Mouse (Mus musculus) activated CD4-positive, CD25-positive, alpha-beta regulatory T cell (primary cell): ENCODE data around the gene Slc36a4. TPM values are rescaled to one million over a fixed set of nuclear protein-coding genes. Genes with fewer than 3 reads are reported as not detected.

Source experiments
- polyA plus RNA-seq, 2 experiments: library from polyadenylated mRNA; unstranded; fragments of 100-300 nt; shearing (Covaris generic); gene quantifications; one replicate each; pipeline ENCODE4 v1.2.1; 2017

Slc36a4 gene
- polyA plus RNA-seq, result 1 to 10 TPM; 8.8 to 9.0 TPM

DNA sequence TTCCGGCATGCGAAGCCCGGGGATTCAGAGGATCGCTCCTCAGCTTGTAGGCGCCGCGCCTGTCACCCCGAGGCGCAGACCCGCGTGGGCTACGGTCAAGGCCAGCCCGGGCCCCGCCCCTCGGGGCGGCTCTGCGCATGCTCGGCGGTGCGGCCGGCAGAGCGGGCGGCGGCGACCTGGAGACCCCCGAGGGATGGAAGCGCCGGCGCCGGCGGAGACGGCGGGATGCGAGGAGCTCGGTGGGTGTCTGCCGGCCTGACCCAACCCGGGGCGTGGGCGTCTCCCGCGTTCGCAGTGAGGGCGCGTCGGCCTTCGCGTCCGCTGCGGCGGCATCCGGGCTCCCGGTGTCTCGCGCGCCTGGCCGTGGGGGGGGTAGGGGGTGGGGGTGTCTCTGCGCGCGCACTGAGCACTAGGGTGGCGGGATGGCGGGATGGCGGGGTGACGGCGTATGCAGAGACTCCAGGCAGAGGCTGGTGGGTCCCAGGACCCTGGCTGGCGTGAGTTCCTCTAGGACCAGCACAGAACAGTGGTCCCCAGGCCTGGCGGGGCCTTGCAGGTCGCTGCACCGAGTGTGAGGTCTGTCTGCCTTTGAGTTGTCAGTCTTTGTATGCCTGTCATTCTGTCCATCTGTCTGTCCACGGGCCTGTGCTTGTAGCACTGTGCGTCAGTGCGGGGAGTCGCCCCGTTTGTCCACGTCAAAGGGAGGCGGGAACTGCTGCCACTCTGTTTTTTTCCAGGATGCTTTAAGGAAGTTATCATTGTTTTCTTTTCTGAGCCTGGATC is at the start of gene Slc36a4:
TSS of gene Slc36a4 (plus strand) at position 140 of the 783 bp plus-strand sequence.

Other genes starting within 250 kb of the Slc36a4 start
- gene Smco4, start 216.3 kb upstream of the Slc36a4 start, polyA plus RNA-seq, result 10 to 100 TPM; 66.3 to 84.8 TPM
- gene Deup1, start 81.8 kb upstream of the Slc36a4 start, polyA plus RNA-seq, result under 1 TPM in 1 of 2 experiments, not detected in 1; 0.07 TPM
- gene Mtnr1b, start 164.8 kb downstream of the Slc36a4 start, polyA plus RNA-seq, result not detected